Mouse (Mus musculus) spleen, postnatal 14 days (tissue): ENCODE results near the gene Dicer1.

Experiments used
- DNase-seq, 2 experiments: peaks; one replicate each; pipeline ENCODE4 v3.0.0; 2021 to 2022; ENCODE audit warnings: low spot score in 2 of 2

Dicer1 gene

DNA sequence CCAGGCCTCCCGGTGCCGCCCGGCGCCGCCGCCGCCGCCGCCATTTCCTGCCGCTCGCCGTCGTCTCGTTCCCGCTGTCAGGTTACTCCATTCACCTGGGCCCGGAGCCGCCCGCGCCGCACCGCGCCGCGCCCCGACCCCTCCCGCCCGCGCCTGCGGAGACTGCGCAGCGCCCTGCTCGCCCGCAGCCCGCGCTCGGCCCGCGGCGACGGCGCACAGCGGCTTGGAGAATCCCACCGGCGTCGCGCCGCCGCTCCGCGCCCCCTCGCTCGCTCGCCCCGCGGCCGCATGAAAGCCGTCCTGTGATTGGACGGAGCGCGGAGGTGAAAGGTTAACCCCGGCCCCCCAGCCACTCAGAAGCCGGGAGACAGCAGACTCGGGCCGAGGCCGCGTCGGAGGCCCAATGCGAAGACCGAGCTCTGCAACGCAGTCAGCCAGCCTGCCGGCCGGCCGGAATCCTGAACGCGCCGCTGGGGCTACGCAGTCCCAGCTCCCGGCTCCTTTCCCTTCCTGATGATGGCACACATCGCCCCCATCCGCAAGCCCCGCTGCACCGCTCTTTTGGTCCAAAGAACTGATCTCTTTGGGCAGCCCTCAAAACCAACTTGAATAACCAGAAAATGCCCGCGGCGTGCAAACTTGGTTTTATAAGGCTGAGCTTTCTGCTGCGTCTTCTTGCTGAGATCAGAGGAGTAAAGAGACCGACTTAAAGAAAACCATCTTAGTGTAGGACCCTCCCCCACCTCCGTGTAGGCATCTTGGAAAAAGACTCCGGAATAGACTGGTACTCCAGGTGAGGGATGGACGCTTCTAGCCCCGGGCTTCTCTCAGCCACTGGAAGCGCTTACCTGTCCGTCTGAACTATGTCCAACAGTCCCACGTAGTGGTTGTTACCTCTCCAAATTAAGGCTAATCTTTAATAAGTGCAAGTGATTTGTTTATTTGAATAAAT is at the start of gene Dicer1:
Gene Dicer1 (minus strand): TSS at position 139 of the 952 bp plus-strand sequence.
- DNase-seq, result peak; percentile 95 to 97

DNA sequence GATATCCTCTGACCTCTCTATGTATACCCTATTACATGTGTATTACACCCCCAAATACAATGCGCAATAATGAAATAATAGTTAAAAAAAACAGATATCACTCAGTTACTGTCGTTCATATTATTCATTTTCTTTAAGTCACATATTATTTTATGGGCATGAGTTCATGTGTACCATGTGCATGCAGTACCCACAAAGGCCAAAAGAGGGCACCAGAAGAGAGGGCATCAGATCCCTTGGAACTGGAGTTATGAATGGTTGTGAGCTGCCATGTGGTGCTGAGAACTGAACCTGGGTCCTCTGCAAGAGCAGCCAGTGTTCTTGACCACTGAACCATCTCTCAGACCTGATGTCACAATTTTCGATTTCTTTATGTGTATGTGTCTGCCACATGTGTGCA is 47.6 kb upstream of the Dicer1 start:
- no peak for DNase-seq

DNA sequence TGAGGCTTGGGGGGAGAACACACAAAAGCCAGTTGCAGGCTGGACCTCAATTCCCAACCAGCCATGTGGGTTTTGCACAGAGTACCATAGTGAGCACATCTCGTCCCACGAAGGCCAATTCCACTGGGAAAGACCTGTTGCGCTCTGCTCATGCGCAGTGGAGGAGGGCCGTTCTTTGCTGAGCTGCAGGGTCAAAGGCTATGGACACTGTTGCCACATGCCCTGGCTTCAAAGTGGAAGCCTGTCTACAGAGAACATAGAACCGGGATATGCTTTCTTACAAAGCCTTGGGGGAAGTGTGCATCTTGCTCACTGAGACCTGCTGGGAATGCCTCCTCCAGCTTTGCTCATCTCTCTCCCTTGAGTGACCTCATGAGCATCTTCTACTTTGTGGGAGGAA is 46.2 kb upstream of the Dicer1 start:
- no peak for DNase-seq

DNA sequence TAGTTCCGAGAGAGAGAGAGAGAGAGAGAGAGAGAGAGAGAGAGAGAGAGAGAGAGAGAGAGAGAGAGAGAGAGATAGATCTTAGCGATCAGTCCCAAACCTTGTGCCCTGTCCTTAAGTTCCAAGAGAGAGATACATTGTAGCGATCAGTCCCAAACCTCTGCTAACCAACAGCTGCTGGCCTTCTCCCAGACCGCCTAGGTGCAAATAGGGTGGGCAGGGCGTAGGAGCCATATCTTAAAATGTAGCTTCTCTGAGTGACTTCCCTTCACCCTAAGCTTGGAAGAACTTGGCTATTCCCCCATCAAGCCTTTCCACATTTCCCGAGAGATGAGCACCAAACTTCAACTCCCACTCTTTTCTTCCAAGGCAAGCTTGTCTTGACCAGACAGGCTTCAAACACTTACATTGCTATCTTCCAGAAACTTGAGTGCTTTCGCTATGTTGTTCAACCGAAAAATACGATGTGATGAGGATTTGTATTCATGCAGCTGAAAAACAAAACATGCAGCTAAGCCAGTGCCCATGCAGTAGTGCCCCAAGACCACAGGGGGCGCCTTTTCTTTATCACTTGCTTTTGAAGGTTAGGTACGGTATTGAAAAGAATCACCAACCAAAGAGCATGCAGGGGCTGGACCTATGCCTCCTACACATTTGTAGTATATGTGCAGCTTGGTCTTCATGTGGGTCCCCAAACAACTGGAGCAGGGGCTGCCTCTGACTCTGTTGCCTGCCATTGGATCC is 45.1 kb upstream of the Dicer1 start:
- no peak for DNase-seq

DNA sequence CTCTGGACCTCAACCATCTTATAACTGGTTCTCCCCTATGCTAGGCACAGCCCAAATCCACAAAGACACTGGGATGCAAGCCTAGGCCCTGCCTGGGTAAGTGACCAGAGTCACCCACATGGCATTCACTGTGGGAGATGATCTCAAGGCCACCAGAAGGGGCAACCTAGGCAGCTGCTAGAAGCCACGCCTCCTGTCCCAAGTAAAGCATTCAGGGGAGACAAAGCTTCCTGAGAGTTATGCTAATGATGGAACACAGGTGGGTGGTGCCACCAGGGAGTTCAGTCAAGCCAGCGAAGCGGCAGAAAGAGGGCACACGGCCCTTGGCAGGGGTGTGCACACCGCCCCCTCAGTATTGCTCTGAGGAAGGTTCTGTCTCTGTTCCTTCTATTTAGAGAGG is 43.2 kb upstream of the Dicer1 start:
- no peak for DNase-seq

DNA sequence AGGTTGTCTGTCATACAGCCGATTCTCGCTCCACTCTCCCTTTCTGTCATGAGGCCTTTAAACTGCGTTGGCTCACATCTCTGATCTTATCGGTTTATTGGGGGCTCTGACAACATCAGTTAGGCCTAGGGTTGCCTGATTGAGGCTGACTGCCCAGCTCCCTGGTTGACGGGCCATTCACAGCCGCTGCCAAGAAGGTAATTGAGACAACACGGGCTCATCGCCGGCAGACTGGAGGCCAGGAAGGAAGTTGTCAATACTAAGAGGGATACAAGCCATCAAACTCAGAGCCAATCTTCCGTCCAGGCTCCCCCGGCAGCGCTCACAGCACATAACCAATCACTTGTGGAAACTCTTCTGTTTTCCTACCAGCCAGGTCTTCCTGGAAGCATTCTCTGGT is 41.7 kb upstream of the Dicer1 start:
- no peak for DNase-seq

DNA sequence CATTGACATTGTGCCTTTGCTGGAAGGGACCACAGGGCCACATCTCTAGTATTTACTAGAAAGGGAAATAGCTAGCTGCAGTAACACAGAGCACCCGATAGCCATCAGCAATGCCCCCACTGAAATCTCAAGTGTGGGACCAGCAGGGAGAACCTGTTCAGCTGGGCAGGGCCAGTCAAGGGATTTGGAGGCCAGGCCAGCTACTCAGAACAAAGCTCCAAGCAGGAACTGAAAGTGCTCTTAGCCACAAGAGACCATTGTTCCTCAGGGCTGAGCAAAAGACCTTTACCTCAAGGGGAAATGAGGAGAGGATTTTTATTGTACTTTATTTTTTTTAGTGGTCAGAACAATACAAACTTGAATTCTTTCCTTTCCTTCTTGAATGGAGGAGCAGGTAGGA is 25.9 kb upstream of the Dicer1 start:
- DNase-seq, result no peak

DNA sequence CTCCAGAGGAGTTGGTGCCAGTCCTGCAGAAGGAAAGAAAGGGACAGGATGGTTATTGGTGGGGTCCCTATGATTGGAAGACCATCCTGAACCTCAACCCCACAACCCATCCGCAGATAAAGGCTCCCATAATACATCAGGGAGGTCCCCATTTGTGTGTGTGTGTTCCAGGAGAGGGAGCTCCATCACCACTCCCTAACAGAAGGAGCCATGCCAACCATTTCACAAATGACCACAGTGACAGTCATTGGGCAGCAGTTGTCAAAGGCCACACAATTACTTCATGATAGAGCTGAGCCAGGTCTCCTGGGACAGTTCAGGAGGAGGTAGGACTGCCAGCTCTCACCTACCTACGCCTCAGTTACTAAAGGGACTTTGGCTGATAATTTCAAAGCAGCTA is 20.2 kb upstream of the Dicer1 start:
- DNase-seq, result no peak

DNA sequence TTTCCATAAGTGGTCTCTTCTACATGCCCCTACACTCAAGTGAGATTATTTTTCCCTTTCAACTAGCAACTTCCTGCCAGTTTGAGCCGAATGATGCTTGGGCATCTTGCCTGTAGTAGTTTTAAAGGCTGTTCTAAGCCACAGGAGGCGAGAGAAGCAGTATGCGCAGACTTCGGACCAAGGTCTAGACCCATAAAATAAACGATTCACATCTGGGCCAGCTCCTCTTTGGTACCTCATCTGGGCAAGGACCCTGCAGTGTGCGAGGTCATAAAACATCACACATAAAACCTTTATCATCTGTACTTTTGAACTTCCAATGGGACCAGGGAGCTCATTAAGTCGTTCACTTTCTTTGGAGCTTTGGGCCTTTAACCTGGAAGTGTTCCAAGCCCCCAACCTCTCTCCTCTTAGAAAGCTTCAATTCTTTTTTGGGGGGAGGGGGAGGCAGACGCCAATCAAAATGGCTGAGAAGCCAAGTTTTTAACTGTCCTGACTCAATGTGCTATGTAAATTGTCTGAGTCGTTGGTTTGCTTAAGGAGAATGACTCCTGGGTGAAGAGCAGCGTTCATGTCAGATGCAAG is 17.5 kb upstream of the Dicer1 start:
- no peak for DNase-seq

DNA sequence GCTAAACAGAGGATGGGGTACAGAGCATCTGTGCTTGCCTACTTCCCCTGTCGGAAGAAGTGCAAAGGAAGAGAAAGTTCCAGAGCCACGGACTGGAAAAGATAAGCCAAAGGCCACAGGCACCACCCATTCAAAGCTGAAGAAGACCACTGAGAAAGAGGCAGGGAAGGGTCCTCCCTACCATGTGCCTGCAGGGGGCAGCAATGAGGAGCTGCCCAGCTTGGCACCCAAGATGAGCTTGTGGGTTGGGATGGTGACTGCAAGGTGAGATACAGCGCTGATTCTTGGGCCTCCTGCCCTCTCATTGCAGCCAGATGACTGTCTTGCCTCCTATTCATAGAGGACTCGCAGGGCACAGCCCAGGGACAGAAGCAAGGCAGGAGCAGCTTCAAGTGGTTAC is 15.4 kb upstream of the Dicer1 start:
- DNase-seq, result no peak

DNA sequence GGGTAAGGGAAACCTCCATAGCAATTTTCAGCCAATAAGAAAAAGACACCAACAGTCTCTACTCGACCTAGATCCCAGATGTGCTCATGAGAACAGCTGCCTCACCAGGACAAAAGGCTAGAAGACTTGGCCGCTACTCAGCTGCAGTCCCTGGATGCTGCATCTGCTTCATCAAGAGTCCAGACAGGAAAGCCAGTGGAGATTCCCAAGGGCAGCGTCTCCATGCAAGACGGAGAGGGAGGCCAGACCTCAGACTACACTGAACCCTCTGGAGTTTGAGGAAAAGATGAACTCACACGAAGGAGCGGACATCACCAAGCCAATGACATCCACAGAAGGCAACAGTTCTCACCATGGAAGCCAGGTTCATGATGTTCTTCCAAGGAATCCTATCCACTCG is 14.0 kb upstream of the Dicer1 start:
- DNase-seq, result no peak

DNA sequence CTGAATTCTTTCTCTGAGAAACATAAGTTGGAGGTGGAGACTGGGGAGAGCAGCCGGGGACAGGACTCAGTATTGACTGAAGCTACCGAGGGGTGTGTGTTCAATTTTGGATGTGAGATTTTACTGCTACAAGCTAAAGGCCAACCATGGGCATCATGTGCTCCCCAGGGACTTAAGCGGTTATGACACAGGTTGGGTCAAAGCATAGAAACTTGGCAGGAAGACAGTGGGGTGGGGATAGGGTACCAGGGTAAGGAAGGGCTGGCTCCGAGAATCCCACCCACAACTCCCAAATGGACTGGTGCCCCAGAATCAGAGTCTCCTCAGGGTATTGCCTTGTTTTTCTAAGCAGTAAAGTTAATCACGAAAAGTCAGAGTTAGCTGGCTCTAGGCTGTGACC is 13.4 kb upstream of the Dicer1 start:
- DNase-seq, result no peak

DNA sequence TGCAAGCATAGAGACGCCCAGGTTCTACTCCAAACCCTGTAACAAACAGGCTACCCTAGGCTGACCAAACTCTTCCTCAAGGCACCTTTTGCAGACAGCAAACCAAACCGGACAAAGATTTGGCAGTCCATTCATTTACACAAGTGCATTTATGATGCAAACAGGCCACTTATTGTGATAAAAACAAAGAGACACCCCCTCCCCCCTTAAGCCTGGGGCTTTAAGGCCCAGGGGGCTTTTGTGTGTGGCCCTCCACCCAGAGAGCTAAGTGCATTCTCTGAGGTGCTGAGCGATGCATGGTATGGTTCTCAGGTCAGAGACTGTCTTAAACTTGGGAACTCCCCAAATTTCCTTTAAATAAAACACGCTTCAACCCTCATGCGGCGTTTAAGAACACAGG is 12.2 kb upstream of the Dicer1 start:
- DNase-seq, result no peak

DNA sequence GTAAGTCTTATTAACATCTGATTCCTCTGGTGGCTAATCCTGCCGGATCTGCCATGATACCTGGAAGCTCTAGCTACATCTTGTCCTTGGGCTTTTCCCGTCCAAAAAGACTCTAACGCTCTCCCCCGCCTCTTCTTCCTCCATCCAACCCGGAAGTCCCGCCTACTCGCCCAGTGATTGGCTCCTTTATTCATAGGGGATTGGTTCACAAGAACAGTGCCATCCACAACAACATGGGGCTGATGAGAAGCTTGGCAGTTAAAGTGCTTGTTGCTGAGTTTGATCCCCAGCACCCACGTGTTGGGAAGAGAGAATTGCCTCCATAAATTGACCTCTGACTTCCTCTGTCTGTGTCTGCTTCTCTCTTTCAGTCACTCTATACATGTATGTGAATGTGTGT is 9.7 kb upstream of the Dicer1 start:
- no peak for DNase-seq

DNA sequence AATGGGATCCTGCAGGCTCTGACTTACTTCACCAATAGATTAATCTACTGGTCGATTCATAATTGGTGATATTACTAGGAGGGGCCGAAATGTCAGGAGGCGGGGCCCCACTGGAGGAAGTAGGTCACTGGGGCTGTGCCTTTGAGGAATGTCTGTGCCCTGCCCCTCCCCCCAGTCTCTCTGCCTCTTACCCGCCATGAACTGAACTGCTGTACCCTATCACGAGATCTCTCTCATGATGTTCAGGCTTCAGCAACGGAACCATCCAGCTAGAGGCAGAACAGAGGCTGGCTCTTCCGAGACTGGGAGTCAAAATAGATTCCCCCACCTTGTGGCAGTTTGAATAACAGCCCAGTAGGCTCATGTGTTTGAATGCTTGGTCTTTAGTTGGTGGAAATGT is 6.3 kb upstream of the Dicer1 start:
- DNase-seq, result no peak

DNA sequence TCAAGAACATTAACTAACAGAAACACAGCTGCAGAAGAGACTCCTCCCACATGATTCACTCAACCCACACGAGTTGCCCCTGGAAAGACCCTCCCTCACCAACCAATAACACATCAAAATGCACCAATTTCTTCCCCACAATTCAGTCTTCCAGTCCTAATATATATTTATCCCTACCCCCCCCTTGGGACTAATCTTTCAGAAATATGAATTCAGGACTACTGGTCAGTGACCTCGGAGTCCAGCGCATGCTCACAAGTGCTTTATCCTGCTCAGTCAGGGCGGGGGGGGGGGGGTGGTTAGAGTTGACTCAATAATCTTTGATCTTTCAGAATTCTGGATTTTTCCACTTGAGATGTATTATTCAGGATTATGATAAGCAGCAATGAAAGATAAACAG is 1.9 kb upstream of the Dicer1 start:
- no peak for DNase-seq

DNA sequence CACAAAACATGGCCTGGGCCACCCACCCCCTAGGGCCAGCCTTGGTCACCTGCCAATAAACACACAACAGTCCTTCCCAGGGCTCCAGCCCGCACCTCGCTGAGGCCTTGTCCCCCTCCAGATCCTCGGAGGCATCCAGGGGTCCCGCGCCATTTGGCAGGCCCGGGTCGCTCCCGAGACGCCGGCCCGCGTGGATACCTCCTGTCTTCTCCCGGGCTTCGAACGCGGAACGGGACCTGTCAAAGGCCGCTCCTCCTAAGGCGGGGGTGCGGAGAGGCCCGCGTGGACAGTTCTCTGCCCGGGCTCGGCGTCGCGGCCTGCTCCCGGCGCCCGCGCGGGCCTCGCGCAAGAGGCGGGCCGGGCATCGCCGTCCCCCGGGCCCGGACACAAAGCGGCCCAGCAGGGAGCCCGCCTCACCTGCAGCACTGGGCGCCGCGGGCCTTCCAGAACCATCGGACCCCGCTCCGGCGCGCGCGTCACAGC is 380 bp downstream of the Dicer1 start:
- peak; percentile 25 for DNase-seq

DNA sequence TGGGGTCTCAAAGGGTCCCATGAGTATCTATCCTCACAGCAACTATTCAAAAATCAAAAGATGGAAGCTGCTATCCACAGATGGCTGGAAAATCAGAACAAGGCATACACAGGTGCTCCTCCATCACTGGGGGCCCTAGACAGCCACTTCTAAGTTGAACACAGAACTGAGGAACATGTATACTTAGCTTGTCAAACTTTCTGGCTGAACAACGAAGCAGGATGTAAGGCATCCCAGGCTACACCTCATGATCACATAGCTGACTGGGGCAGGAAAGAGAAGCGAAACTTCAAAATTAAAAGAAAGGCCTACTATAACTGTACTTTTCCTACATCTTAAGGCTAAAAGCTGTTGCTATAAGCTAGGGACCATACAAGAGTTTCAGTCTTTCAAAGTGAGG is 2.8 kb downstream of the Dicer1 start:
- no peak for DNase-seq

DNA sequence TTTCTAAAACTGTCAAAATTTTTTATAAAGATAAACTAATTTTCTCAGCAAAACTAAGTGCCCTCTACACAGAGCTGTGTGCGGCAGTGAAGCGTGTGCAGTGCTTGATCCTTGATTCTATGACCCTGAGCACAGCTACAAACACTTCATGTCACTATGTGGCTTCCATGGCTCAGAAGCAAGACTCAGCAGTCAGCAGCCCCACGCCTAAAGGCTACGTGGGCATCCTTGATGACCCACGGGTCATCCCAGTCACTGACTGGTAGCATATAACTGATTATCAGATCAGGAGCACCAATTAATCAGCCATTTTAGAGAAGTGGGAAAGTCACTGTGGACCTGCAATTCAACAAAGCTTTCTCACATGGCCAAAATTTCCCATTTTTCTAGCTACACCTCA is 4.5 kb downstream of the Dicer1 start:
- no peak for DNase-seq

DNA sequence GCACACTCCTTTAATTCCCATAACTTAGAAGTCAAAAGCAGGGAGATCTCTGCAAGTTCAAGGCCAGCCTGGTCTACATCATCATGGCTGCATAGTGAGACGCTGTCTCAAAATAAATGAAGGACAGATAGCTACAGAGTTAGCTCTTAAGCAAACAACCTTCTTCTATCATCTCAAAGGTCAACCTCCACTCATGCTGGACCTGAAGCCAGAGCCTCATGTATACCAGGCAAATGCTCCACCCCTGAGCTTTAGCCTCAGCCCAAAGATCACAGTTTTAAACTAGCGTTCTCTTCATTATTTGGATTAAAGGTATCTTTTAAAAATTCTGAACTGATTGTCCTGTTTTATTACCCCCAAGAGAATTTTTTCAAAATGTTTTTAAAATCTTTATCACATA is 5.2 kb downstream of the Dicer1 start:
- DNase-seq, result no peak

DNA sequence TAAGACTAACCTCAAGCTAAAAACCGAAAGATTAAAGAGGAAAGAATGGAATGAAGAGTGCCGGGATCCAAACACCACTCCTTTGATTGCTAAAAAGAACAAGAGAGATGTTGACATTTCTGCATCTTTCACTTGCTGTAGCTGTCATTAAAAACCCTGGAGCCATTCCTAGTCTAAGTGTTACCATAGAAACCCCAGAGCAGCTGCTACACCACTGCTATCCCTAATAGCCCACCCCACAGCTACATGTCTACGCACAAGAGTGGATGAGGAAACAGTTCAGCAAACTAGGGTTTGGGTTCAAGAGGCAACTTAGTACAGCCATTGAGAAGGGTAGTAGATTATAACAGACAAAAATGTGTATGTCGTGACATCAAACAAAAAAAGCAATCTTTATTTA is 8.1 kb downstream of the Dicer1 start:
- no peak for DNase-seq

DNA sequence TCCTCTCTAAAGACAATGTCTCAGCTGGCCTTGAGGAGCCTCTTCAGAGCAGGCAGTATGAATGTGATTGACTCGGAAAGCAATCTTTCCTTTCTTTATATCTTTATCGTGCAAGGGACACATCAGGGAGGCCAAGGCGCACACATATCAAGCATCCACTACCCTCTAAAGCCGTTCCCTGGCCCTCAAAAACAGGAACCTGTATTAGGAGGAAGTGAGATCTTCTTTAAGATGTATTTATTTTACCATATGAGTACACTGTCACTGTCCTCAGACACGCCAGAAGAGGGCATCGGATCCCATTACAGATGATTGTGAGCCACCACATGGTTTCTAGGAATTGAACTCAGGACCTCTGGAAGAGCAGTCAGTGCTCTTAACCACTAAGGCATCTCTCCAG is 9.5 kb downstream of the Dicer1 start:
- peak in 1 of 2 experiments; percentile 9 for DNase-seq
